Mouse (Mus musculus) bone marrow, adult 2 months (tissue): ENCODE measurements around the gene Tmem139.

Experiments
- CTCF ChIP-seq: fragments of 200-500 bp; IDR thresholded peaks from 2 replicates; pipeline ENCODE4 v1.5.1; 2011; ENCODE audit warnings: low read length, control low read depth; ENCODE audit not compliant: control insufficient read depth, insufficient read depth
- POLR2A ChIP-seq: fragments of 200-500 bp; IDR thresholded peaks from 2 replicates; pipeline ENCODE4 v1.6.1; 2011; ENCODE audit warnings: low read depth, mild to moderate bottlenecking, control low read depth, low read length, borderline replicate concordance; ENCODE audit not compliant: control insufficient read depth

- no peak for TF ChIP-seq CTCF
- TF ChIP-seq POLR2A = no peak
These were observed 1.3 kb upstream of the Tmem139 start for GRCm38 (mm10) chr6:42260430-42260829.
